ENCODE assay signal across 31 mouse cellular contexts in the genomic region with DNA sequence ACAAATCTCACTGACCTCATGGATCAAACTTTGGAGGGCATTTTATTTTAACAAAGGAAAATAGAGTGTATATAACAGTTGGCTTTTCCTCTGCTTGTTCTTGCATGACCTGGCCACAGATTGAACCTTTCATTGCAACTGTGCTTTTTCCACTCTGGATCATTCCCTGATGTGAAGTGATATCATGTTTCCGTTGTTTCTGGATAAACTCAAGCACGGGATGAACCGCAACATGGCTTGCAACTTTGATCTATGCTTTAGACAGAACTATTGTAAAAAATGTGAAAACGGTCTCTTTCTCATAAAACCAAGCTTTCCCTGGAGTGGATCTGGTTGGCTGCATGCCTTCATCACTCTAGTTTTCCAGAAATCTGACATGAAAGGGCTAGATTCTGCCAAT.
A peak's percentile ranks its signal among the peaks of the same experiment; 100 is the strongest.
DNase-seq lines count a peak whose midpoint lies in the region; ATAC-seq and TF ChIP-seq lines count a peak whose summit lies in the region.
"Had no signal": no experiment of that assay in that cellular context is flagged by ENCODE, and none has a peak within 500 bp of the region (broad histone marks: within the 10 kb centered on the region; RNA-seq: fewer than 3 reads in every experiment).

No protein-coding gene starts in this region.

- ATAC-seq in kidney, postnatal 0 days (replicated peaks; ENCODE audit: low FRiP score, low read depth) = no peak
- ATAC-seq in embryonic facial prominence, embryonic 14.5 days (ENCODE audit: low read depth) = peak; percentile 22; the same call in 1 of the 2 replicates
- ATAC-seq in hindbrain, embryonic 14.5 days (ENCODE audit: low FRiP score) = no peak
- ATAC-seq: activated CD4-positive, CD25-positive, alpha-beta regulatory T cell, adult 4 months; CD4-positive, CD25-positive, alpha-beta regulatory T cell, adult 4 months; forebrain, embryonic 13.5 days; forebrain, embryonic 16.5 days; hindbrain, postnatal 0 days; inflammation-experienced regulatory T-cells, adult 6 months; intestine, embryonic 16.5 days had no signal

- WGBS in kidney, postnatal 0 days = 35% methylated on average over 4 of the region's 4 CpGs
- 43% methylated on average over 4 of the region's 4 CpGs for WGBS in embryonic facial prominence, embryonic 14.5 days
- 88% methylated on average over 4 of the region's 4 CpGs for WGBS in hindbrain, embryonic 14.5 days

- peak; percentile 28 for DNase-seq in kidney, postnatal 0 days (ENCODE audit: low spot score)
- no peak for DNase-seq in kidney, postnatal 10 days
- peak; percentile 8 for DNase-seq in urinary bladder, postnatal 14 days (ENCODE audit: low spot score)
- DNase-seq in urinary bladder, postnatal 4 days (ENCODE audit: low spot score in 2 of 2) = no peak
- DNase-seq in embryonic facial prominence, embryonic 14.5 days (ENCODE audit: low spot score) = peak; percentile 80
- no peak for DNase-seq in hindbrain, embryonic 14.5 days (ENCODE audit: low spot score)
- DNase-seq in adrenal gland, adult 18-20 months (ENCODE audit: low spot score in 2 of 2) = no peak
- DNase-seq: adrenal gland, adult 8-10 months; adrenal gland, postnatal 25 days; cerebellum, adult 11-12 months; cerebellum, adult 8-10 months; cerebellum, postnatal 10 days; cerebellum, postnatal 36 days; embryo, embryonic 11 days; gastrocnemius, adult 2 months; gastrocnemius, postnatal 25 days; heart, postnatal 36 days had no signal

- H3K27me3 ChIP-seq in kidney, postnatal 0 days (ENCODE audit: insufficient read depth, low read length) = no peaks in the 10 kb centered on the region
- H3K27me3 ChIP-seq in embryonic facial prominence, embryonic 14.5 days (replicated peaks; ENCODE audit: control insufficient read depth, insufficient read depth, low read length) = no peaks in the 10 kb centered on the region
- H3K27me3 ChIP-seq in hindbrain, embryonic 14.5 days (ENCODE audit: control insufficient read depth, insufficient read depth, low read length) = no peaks in the 10 kb centered on the region
- H3K27me3 ChIP-seq: embryonic facial prominence, embryonic 12.5 days; forebrain, embryonic 13.5 days; heart, embryonic 12.5 days; heart, embryonic 15.5 days; hindbrain, embryonic 13.5 days had no signal

- no peak overlapping the region for H3K27ac ChIP-seq in kidney, postnatal 0 days
- H3K27ac ChIP-seq in embryonic facial prominence, embryonic 14.5 days (replicated peaks; ENCODE audit: low read depth, low read length) = no peak overlapping the region
- no peak overlapping the region for H3K27ac ChIP-seq in hindbrain, embryonic 14.5 days
- H3K27ac ChIP-seq: embryonic facial prominence, embryonic 12.5 days; forebrain, embryonic 10.5 days; forebrain, embryonic 13.5 days; gastrocnemius, adult 2 months; heart, embryonic 15.5 days; hindbrain, embryonic 10.5 days; hindbrain, embryonic 13.5 days; hindbrain, postnatal 0 days had no signal

- TF ChIP-seq CTCF in kidney, postnatal 0 days (IDR thresholded peaks at IDR 0.05; ENCODE audit: low read depth) = no peak

- H3K4me1 ChIP-seq in kidney, postnatal 0 days (replicated peaks; ENCODE audit: insufficient read depth, low read length) = no peaks in the 10 kb centered on the region
- H3K4me1 ChIP-seq in embryonic facial prominence, embryonic 14.5 days (ENCODE audit: control insufficient read depth, insufficient read depth, low read length) = no peaks in the 10 kb centered on the region
- H3K4me1 ChIP-seq in hindbrain, embryonic 14.5 days (replicated peaks; ENCODE audit: control insufficient read depth, insufficient read depth, low read length) = no peaks in the 10 kb centered on the region
- H3K4me1 ChIP-seq: embryonic facial prominence, embryonic 12.5 days; forebrain, embryonic 10.5 days; forebrain, embryonic 13.5 days; heart, embryonic 12.5 days; heart, embryonic 15.5 days; hindbrain, embryonic 10.5 days; hindbrain, embryonic 13.5 days had no signal

- H3K4me2 ChIP-seq in kidney, postnatal 0 days (ENCODE audit: low read length) = no peak overlapping the region
- no peak overlapping the region for H3K4me2 ChIP-seq in embryonic facial prominence, embryonic 14.5 days (ENCODE audit: low read depth, low read length)
- H3K4me2 ChIP-seq in hindbrain, embryonic 14.5 days (replicated peaks) = no peak overlapping the region
- H3K4me2 ChIP-seq: embryonic facial prominence, embryonic 12.5 days; forebrain, embryonic 13.5 days; heart, embryonic 12.5 days; heart, embryonic 15.5 days; hindbrain, embryonic 13.5 days had no signal

- no peak overlapping the region for H3K9ac ChIP-seq in kidney, postnatal 0 days (ENCODE audit: low read depth, low read length)
- H3K9ac ChIP-seq in embryonic facial prominence, embryonic 14.5 days (ENCODE audit: low read depth, low read length) = no peak overlapping the region
- H3K9ac ChIP-seq in hindbrain, embryonic 14.5 days = no peak overlapping the region
- H3K9ac ChIP-seq: embryonic facial prominence, embryonic 12.5 days; forebrain, embryonic 13.5 days; heart, embryonic 12.5 days; heart, embryonic 15.5 days; hindbrain, embryonic 13.5 days had no signal

- no peaks in the 10 kb centered on the region for H3K36me3 ChIP-seq in kidney, postnatal 0 days (ENCODE audit: insufficient read depth, low read length)
- no peaks in the 10 kb centered on the region for H3K36me3 ChIP-seq in embryonic facial prominence, embryonic 14.5 days (ENCODE audit: control insufficient read depth, insufficient read depth, low read length)
- no peaks in the 10 kb centered on the region for H3K36me3 ChIP-seq in hindbrain, embryonic 14.5 days (replicated peaks; ENCODE audit: control insufficient read depth, insufficient read depth)
- H3K36me3 ChIP-seq: embryonic facial prominence, embryonic 12.5 days; forebrain, embryonic 10.5 days; heart, embryonic 12.5 days; heart, embryonic 15.5 days; hindbrain, embryonic 10.5 days; hindbrain, embryonic 13.5 days had no signal

- no peaks in the 10 kb centered on the region for H3K9me3 ChIP-seq in kidney, postnatal 0 days (replicated peaks; ENCODE audit: low read length)
- H3K9me3 ChIP-seq in embryonic facial prominence, embryonic 14.5 days (ENCODE audit: control insufficient read depth, low read length) = no peaks in the 10 kb centered on the region
- H3K9me3 ChIP-seq in hindbrain, embryonic 14.5 days (ENCODE audit: control insufficient read depth, low read length) = no peaks in the 10 kb centered on the region
- H3K9me3 ChIP-seq: embryonic facial prominence, embryonic 12.5 days; forebrain, embryonic 10.5 days; forebrain, embryonic 13.5 days; heart, embryonic 12.5 days; heart, embryonic 15.5 days; hindbrain, embryonic 10.5 days; hindbrain, embryonic 13.5 days had no signal

- no peak overlapping the region for H3K4me3 ChIP-seq in kidney, postnatal 0 days (replicated peaks; ENCODE audit: low read depth, low read length)
- no peak overlapping the region for H3K4me3 ChIP-seq in embryonic facial prominence, embryonic 14.5 days (ENCODE audit: low read depth, low read length)
- H3K4me3 ChIP-seq in hindbrain, embryonic 14.5 days (replicated peaks; ENCODE audit: low read length) = no peak overlapping the region
- H3K4me3 ChIP-seq: embryonic facial prominence, embryonic 12.5 days; erythroblast, embryonic 14.5 days; forebrain, embryonic 10.5 days; forebrain, embryonic 13.5 days; gastrocnemius, adult 2 months; heart, embryonic 12.5 days; heart, embryonic 15.5 days; hindbrain, embryonic 10.5 days; hindbrain, embryonic 13.5 days had no signal

Comparison
In these comparisons a context has a peak if more than half of its experiments do, and no peak if none do; other contexts are left out.
1. DNase-seq: peak in kidney, postnatal 0 days (single experiment), urinary bladder, postnatal 14 days (single experiment) and embryonic facial prominence, embryonic 14.5 days (single experiment); none in kidney, postnatal 10 days (single experiment), urinary bladder, postnatal 4 days (0 of 2), hindbrain, embryonic 14.5 days (single experiment) and adrenal gland, adult 18-20 months (0 of 2).